Mouse (Mus musculus) G1E (cell line): Measurements from ENCODE around the gene Timm8b. TPM values are rescaled to one million over a fixed set of nuclear protein-coding genes. Genes with fewer than 3 reads are reported as not detected.
"Not testable (repeated sequence)": the region's sequence is repeated elsewhere in the genome, so short reads cannot be mapped to it uniquely, and the experiment has no call there.

Experiments used
- ATAC-seq: 2 replicates; pipeline ENCODE4 v1.8.0; 2016; ENCODE audit warnings: mild to moderate bottlenecking; ENCODE audit not compliant: insufficient number of reproducible peaks, poor library complexity, low FRiP score, severe bottlenecking; ENCODE audit errors: extremely low read depth
- DNase-seq: peaks from one replicate; pipeline ENCODE4 v3.0.0; 2012; ENCODE audit warnings: low spot score
- H3K27me3 ChIP-seq: 2 replicates; pipeline ENCODE4 v1.6.1; 2012; ENCODE audit warnings: mild to moderate bottlenecking, low read length, inconsistent platforms; ENCODE audit not compliant: insufficient read depth
- H3K36me3 ChIP-seq: replicated peaks from 2 replicates; pipeline ENCODE3; 2012; ENCODE audit warnings: mild to moderate bottlenecking, inconsistent platforms
- H3K4me1 ChIP-seq: 2 replicates; pipeline ENCODE4 v1.6.1; 2012; ENCODE audit warnings: low read depth, low read length, inconsistent platforms, mixed read lengths; ENCODE audit not compliant: insufficient read depth
- H3K4me3 ChIP-seq: 2 replicates; pipeline ENCODE4 v1.5.1; 2012; ENCODE audit warnings: low read depth, mild to moderate bottlenecking, inconsistent platforms, low read length, moderate library complexity, mixed read lengths
- H3K9me3 ChIP-seq: replicated peaks from 2 replicates; pipeline ENCODE4 v1.6.1; 2012; ENCODE audit warnings: inconsistent platforms
- CTCF ChIP-seq: IDR thresholded peaks from 2 replicates; pipeline ENCODE4 v1.5.1; 2012; ENCODE audit warnings: low read depth, low read length, inconsistent platforms, mixed read lengths
- GATA1 ChIP-seq: IDR thresholded peaks from 2 replicates; pipeline ENCODE4 v1.6.1; 2012; ENCODE audit warnings: borderline replicate concordance, low read length, inconsistent platforms, mixed read lengths
- GATA2 ChIP-seq: IDR thresholded peaks from 2 replicates; pipeline ENCODE4 v1.6.1; 2012; ENCODE audit warnings: low read depth, low read length, inconsistent platforms, borderline replicate concordance
- POLR2AphosphoS5 ChIP-seq: IDR thresholded peaks from 2 replicates; pipeline ENCODE4 v1.6.1; 2012; ENCODE audit warnings: low read depth, low read length, inconsistent platforms; ENCODE audit not compliant: insufficient replicate concordance
- TAL1 ChIP-seq: conservative IDR thresholded peaks from 2 replicates; pipeline ENCODE4 v1.6.1; 2012; ENCODE audit warnings: low read depth, low read length, inconsistent platforms, mixed read lengths
- polyA plus RNA-seq: library from polyadenylated mRNA; stranded (reverse); fragments of >175 nt; gene quantifications from 2 replicates; pipeline ENCODE4 v1.2.3, GENCODE M21; 2012
- total RNA-seq, 2 experiments: library from RNA; stranded (forward) in 1 of 2; stranded (reverse) in 1 of 2; fragments of 200-1000 nt in 1 of 2; fragments of >200 nt in 1 of 2; fragmentation: Nextera tagmentation in 1 of 2; gene quantifications; 2 replicates each; pipeline ENCODE4 v1.2.3; 2014 to 2017

The Timm8b gene
- total and polyA plus RNA-seq, 3 experiments, result 14.8 to 353 (median 111) TPM

- DNase-seq (no peak), ATAC-seq (no peak)
- H3K27me3 ChIP-seq, result no peaks in the 10 kb centered on the region
- peak overlapping the region; percentile 93 for H3K4me3 ChIP-seq
- H3K9me3 ChIP-seq, result no peaks in the 10 kb centered on the region
- TF ChIP-seq TAL1, result no peak
- no peak for TF ChIP-seq POLR2AphosphoS5
- TF ChIP-seq CTCF, result no peak
- TF ChIP-seq GATA2, result no peak
- no peak for TF ChIP-seq GATA1
- H3K4me1 ChIP-seq, result peaks cover 35% of the 10 kb centered on the region
- H3K36me3 ChIP-seq, result peaks cover 41% of the 10 kb centered on the region
These were observed 12.5 kb downstream of the Timm8b start for GRCm38 (mm10) chr9:50616161-50616560.

- Histone ChIP-seq H3K9me3 (no peaks in the 10 kb centered on the region), H3K4me3 (peak within 1 kb of the TSS; percentile 93), H3K4me1 (peaks cover 35% of the 10 kb centered on the region), H3K27me3 (no peaks in the 10 kb centered on the region), H3K36me3 (peaks cover 36% of the 10 kb centered on the region)
- DNase-seq (peak; percentile 69), ATAC-seq (peak; percentile 64)
- no peak for TF ChIP-seq GATA2
- no peak for TF ChIP-seq CTCF
- TF ChIP-seq GATA1, result no peak
- no peak for TF ChIP-seq TAL1
- no peak for TF ChIP-seq POLR2AphosphoS5
These were observed 13.3 kb downstream of the Timm8b start, which contains the start of the genes Pih1d2 and Nkapd1 for GRCm38 (mm10) chr9:50616766-50617603. Gene Pih1d2, plus strand, starts transcription at chr9:50617321. Gene Nkapd1, minus strand, starts transcription at chr9:50617464.

- no peak for TF ChIP-seq GATA2
- TF ChIP-seq CTCF, result no peak
- TF ChIP-seq GATA1, result no peak
- no peak for TF ChIP-seq POLR2AphosphoS5
- no peak for TF ChIP-seq TAL1
- Histone ChIP-seq H3K4me1 (peaks cover 34% of the 10 kb centered on the region), H3K27me3 (no peaks in the 10 kb centered on the region), H3K4me3 (peak overlapping the region; percentile 93), H3K36me3 (peaks cover 29% of the 10 kb centered on the region), H3K9me3 (no peaks in the 10 kb centered on the region)
- DNase-seq, result no peak
- ATAC-seq, result no peak
These were observed 14.2 kb downstream of the Timm8b start for GRCm38 (mm10) chr9:50617794-50618330.

GRCm38 (mm10) chr9:50630903-50631302, 27.2 kb downstream of the Timm8b start:
- not testable (repeated sequence) for DNase-seq, H3K9me3 ChIP-seq, H3K4me3 ChIP-seq, H3K27me3 ChIP-seq, ATAC-seq
- Histone ChIP-seq H3K36me3 (peaks cover 30% of the 10 kb centered on the region), H3K4me1 (peaks cover 10% of the 10 kb centered on the region)

- Histone ChIP-seq H3K36me3 (peaks cover 41% of the 10 kb centered on the region), H3K4me1 (peaks cover 10% of the 10 kb centered on the region), H3K9me3 (no peaks in the 10 kb centered on the region), H3K4me3 (peak overlapping the region; percentile 50; the same call in 1 of the 2 replicates), H3K27me3 (no peaks in the 10 kb centered on the region)
- no peak for ATAC-seq
- TF ChIP-seq CTCF, result no peak
- no peak for TF ChIP-seq GATA1
- TF ChIP-seq GATA2, result no peak
- no peak for TF ChIP-seq POLR2AphosphoS5
- TF ChIP-seq TAL1, result no peak
- no peak for DNase-seq
These were observed 28.4 kb downstream of the Timm8b start for GRCm38 (mm10) chr9:50632016-50632688.

GRCm38 (mm10) chr9:50633059-50633458, 29.3 kb downstream of the Timm8b start:
- no peaks in the 10 kb centered on the region for H3K27me3 ChIP-seq
- DNase-seq (no peak), ATAC-seq (no peak)
- TF ChIP-seq POLR2AphosphoS5 (no peak), CTCF (no peak), GATA1 (no peak), GATA2 (no peak), TAL1 (no peak)
- no peak overlapping the region for H3K4me3 ChIP-seq
- H3K36me3 ChIP-seq, result peaks cover 49% of the 10 kb centered on the region
- no peaks in the 10 kb centered on the region for H3K9me3 ChIP-seq
- peaks cover 10% of the 10 kb centered on the region for H3K4me1 ChIP-seq
